Mouse (Mus musculus) gastrocnemius, adult 18-20 months (tissue): ENCODE results near the gene Hoxa6. TPM values are rescaled to one million over a fixed set of nuclear protein-coding genes. Genes with fewer than 3 reads are reported as not detected.
A peak's percentile ranks its signal among the peaks of the same experiment; 100 is the strongest.

Source experiments
- DNase-seq: peaks from one replicate; pipeline ENCODE4 v3.0.0; 2021; ENCODE audit warnings: low spot score
- total RNA-seq, 2 experiments: library from RNA; stranded (reverse); gene quantifications; 2 replicates each; pipeline ENCODE4 v1.2.3; 2021

The Hoxa6 gene
- total RNA-seq, 2 experiments from 2014 or later, result 2.0 to 2.1 TPM

- DNase-seq, result no peak
Observed at GRCm38 (mm10) chr6:52241001-52241621, 32.6 kb upstream of the Hoxa6 start.

GRCm38 (mm10) chr6:52240389-52241000 is 32.0 kb upstream of the Hoxa6 start, which contains the start of gene Hoxa10:
Gene Hoxa10 (minus strand): TSS chr6:52240854.
- peak; percentile 91 for DNase-seq

GRCm38 (mm10) chr6:52239625-52240388 is 31.3 kb upstream of the Hoxa6 start:
- DNase-seq, result no peak

GRCm38 (mm10) chr6:52238976-52239375 is 30.5 kb upstream of the Hoxa6 start:
- DNase-seq, result no peak

GRCm38 (mm10) chr6:52238155-52238545 is 29.6 kb upstream of the Hoxa6 start:
- no peak for DNase-seq

GRCm38 (mm10) chr6:52237346-52238154 is 29.0 kb upstream of the Hoxa6 start:
- DNase-seq, result no peak

- DNase-seq, result no peak
Observed at GRCm38 (mm10) chr6:52236806-52237205, 28.3 kb upstream of the Hoxa6 start.

- DNase-seq, result no peak
Observed at GRCm38 (mm10) chr6:52235866-52236265, 27.3 kb upstream of the Hoxa6 start.

GRCm38 (mm10) chr6:52235267-52235666 is 26.7 kb upstream of the Hoxa6 start:
- no peak for DNase-seq

- DNase-seq, result no peak
Observed at GRCm38 (mm10) chr6:52234428-52235140, 26.1 kb upstream of the Hoxa6 start.

GRCm38 (mm10) chr6:52233546-52234427 is 25.3 kb upstream of the Hoxa6 start:
- peak; percentile 80 for DNase-seq

GRCm38 (mm10) chr6:52232984-52233545 is 24.5 kb upstream of the Hoxa6 start:
- DNase-seq, result no peak

GRCm38 (mm10) chr6:52232568-52232965 is 24.0 kb upstream of the Hoxa6 start:
- no peak for DNase-seq

GRCm38 (mm10) chr6:52231885-52232567 is 23.5 kb upstream of the Hoxa6 start:
- DNase-seq, result no peak

GRCm38 (mm10) chr6:52230516-52231165 is 22.1 kb upstream of the Hoxa6 start, which contains the start of gene Hoxa9:
Gene Hoxa9 (minus strand): TSS chr6:52231089.
- no peak for DNase-seq

- no peak for DNase-seq
Observed at GRCm38 (mm10) chr6:52229558-52230416, 21.3 kb upstream of the Hoxa6 start.
